Mouse (Mus musculus) B cell, adult 62 days (primary cell): ENCODE results near the gene Olfr661. TPM values are rescaled to one million over a fixed set of nuclear protein-coding genes. Genes with fewer than 3 reads are reported as not detected.

Experiments
- total RNA-seq: library from RNA; stranded (reverse); gene quantifications from 4 replicates; pipeline ENCODE4 v1.2.4, GENCODE M21; 2023

Olfr661 gene
- not detected in 4 replicates for total RNA-seq

GRCm38 (mm10) chr7:104686201-104686600, at the start of gene Olfr661:
Gene Olfr661 (plus strand): TSS chr7:104686501.

DNA sequence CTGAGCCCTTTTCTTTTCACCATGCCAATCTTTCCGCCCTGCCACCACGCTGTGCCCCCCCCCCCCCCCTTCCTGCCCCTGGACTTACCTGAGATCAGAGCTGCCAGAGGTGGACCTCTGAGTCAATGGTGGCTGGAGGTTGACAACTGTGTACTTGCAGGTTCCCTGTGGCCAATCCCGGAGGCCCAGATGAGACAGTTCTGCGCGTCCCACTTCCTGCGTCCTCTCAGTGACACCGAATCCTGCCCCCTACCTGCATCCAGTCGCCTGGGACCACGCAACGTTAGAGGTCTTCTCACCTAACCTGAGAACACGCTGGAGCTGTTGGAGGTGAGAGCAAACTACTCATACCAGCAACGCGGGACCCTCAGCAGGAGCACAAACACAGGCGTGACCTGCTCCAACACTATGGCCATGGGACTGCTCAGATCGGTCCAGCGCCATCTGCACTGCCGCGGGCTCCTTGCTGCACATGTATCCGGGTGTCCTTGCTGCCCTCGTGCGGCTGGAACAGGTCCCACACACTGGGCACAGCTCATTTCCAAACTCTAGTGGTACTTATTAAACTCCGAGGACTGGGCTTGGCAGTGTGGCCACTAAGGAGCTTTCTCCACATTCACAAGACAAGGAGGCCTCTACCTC, 39.3 kb upstream of the Olfr661 start, which contains the start of gene Olfr658:
Olfr658 (minus strand) TSS at position 465 of the 642 bp plus-strand sequence.

GRCm38 (mm10) chr7:104666453-104666852, 19.8 kb upstream of the Olfr661 start, which contains the start of gene Olfr659:
Gene Olfr659 (plus strand): TSS chr7:104666753.

Other genes starting within 250 kb of the Olfr661 start
- gene Trim30a, start 221.3 kb upstream of the Olfr661 start, total RNA-seq: 71.0 to 81.8 TPM (median 75.2 TPM) in 4 replicates
- 15.4 to 20.6 TPM (median 18.0 TPM) in 4 replicates for gene Trim30d, start 178.7 kb upstream of the Olfr661 start, total RNA-seq
- not detected in 4 replicates for gene Olfr651, start 136.4 kb upstream of the Olfr661 start, total RNA-seq
- gene Olfr652, start 125.6 kb upstream of the Olfr661 start, total RNA-seq: not detected in 4 replicates
- gene Olfr653, start 109.2 kb upstream of the Olfr661 start, total RNA-seq: not detected in 4 replicates
- gene Olfr654, start 99.5 kb upstream of the Olfr661 start, total RNA-seq: not detected in 4 replicates
- gene Olfr655, start 84.7 kb upstream of the Olfr661 start, total RNA-seq: 1.2 TPM in 1 of 4 replicates, not detected in the others
- 0.14 TPM in 1 of 4 replicates, not detected in the others for gene Olfr656, start 72.5 kb upstream of the Olfr661 start, total RNA-seq
- gene Olfr657, start 61.7 kb upstream of the Olfr661 start, total RNA-seq: not detected in 4 replicates
- gene Olfr658, start 39.2 kb upstream of the Olfr661 start, total RNA-seq: not detected in 4 replicates
- gene Olfr659, start 19.7 kb upstream of the Olfr661 start, total RNA-seq: not detected in 4 replicates
- gene Usp17le, start 91.0 kb downstream of the Olfr661 start, total RNA-seq: not detected in 4 replicates
- not detected in 4 replicates for gene Usp17lb, start 156.1 kb downstream of the Olfr661 start, total RNA-seq
- gene Usp17la, start 170.5 kb downstream of the Olfr661 start, total RNA-seq: not detected in 4 replicates
- not detected in 4 replicates for gene Olfr665, start 191.5 kb downstream of the Olfr661 start, total RNA-seq
- not detected in 4 replicates for gene Olfr666, start 209.5 kb downstream of the Olfr661 start, total RNA-seq
- gene Olfr667, start 235.0 kb downstream of the Olfr661 start, total RNA-seq: not detected in 4 replicates
- gene Olfr668, start 241.6 kb downstream of the Olfr661 start, total RNA-seq: not detected in 4 replicates
- not detected in 4 replicates for gene Olfr669, start 247.7 kb downstream of the Olfr661 start, total RNA-seq